Mouse (Mus musculus): ENCODE results near the gene Prr29.

GRCm38 (mm10) chr11:106354181-106354580, 11.1 kb upstream of the Prr29 start:
- no peak for TF ChIP-seq CTCF (IDR thresholded peaks at IDR 0.05; ENCODE audit: control insufficient read depth, insufficient read depth, insufficient read length)
- TF ChIP-seq MAX (IDR thresholded peaks at IDR 0.05): no peak
- TF ChIP-seq CEBPB (IDR thresholded peaks at IDR 0.05; ENCODE audit: low read depth): no peak
- TF ChIP-seq MYOD1 (IDR thresholded peaks at IDR 0.05; ENCODE audit: control insufficient read depth, insufficient read length, low read depth): no peak
- TF ChIP-seq MYOG (IDR thresholded peaks at IDR 0.05; ENCODE audit: control insufficient read depth, extremely low read depth, insufficient read length): no peak
- no peak for TF ChIP-seq USF1 (IDR thresholded peaks at IDR 0.05; ENCODE audit: low read depth)
- TF ChIP-seq FOSL1 (IDR thresholded peaks at IDR 0.05; ENCODE audit: insufficient read depth, low read length, poor library complexity, severe bottlenecking): no peak
